Mouse (Mus musculus) induced T-regulatory cell, adult 2 months (primary cell): ENCODE results near the gene Catip.
"Not testable (repeated sequence)": the region's sequence is repeated elsewhere in the genome, so short reads cannot be mapped to it uniquely, and the experiment has no call there.

ENCODE experiments used
- DNase-seq: peaks from one replicate; pipeline ENCODE4 v3.0.0-alpha.2; 2012; ENCODE audit warnings: low read depth

Gene Catip

DNA sequence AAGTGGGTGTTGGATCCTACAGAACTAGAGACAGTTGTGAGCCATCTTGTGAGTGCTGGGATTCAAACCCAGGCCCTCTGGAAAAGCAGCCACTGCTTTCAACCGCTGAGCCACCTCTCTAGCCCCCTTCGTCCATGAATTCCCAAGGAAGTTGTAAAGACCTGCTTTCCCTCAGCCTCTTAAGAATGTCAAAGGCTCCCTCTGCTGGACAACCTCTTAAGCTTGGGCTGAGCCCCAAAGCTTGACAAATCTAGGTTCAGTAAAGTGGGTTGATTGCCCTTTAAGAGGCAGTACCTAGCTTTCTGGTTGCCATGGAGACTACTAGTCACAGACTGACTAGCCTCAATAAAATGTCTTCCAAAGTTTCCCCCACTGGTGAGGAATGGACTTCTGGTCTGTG, at the start of gene Catip:
Gene Catip, plus strand, starts transcription at position 297 of the 400 bp plus-strand sequence.
- DNase-seq, result peak; percentile 89

DNA sequence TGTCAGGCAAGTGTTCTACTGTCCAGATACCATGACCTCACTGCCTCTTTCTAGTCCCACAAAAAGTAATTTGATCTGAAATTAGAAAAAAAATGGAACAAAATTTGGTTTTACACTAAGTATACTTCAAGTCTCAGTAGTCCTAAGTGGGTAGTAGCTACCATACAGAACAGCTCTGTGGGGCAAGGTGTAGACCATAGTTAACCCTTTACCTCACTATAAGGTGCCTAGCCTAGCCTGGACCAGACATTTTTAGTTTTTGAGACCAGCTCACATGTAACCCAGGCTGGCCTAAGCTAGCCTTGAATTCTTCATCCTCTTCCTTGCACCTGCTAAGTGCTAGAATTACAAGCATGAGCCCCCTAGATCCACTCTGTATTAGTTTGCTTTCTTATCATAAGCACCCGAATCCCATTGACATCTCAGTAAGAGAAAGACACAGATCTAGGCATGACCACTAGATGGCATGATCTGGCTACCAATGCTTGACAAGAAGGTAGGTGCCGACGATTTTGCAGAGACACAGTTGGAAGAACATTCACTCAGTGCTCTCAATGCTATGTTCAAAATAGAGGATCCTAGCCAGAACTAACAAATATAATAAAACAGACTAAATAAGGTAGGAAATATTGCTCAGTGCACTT, 48.7 kb upstream of the Catip start:
- peak; percentile 89 for DNase-seq

DNA sequence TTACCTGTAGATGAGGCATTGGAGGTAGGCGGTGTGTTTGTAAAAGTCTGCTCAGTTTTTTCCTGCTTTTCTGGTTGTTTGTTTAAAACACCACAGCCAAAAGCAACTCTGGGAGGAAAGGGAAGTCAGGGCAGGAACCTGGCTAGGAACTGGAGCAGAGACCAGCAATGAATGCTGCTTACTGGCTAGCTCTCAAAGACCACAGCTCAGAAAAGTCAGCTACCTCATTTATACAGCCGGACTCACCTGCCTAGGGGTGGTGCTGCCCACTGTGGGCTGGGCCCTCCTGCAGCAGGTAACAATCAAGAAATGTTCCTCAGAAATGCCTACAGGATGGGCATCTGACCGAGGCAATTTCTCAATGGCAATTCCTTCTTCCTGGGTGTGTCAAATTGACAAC, 47.1 kb upstream of the Catip start:
- DNase-seq, result no peak

DNA sequence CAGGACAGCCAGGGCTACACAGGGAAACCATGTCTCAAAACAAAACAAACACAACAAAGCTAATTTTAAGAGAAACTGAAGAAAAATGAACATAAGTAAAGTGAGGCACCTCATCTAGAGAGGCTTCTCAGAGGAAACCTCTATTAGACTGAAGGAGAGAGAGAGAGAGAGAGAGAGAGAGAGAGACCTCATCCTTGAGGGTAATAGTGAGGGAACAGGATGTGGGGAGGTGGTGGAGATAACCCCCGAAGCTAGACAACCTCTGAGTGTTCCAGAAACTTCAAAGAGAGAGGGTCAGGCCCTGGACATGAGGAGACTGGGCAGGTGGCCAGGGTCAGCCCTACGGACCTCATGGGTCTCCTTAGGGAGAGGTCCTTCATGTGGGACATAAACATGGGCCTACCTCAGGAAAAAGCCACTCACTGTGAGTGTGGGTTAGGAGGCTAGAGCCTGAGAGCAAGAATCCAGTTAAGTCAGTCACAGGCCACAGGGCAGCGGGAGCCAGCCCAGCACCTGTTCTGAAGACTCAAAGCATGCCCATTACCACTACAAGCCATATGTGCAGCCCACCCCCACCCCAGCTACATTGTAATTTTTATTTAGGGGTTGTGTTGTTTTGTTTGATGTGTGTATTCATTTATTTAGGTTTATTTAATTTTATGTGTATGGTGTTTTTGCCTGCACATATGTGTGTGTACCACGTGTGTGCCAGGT, 45.6 kb upstream of the Catip start:
- no peak for DNase-seq

DNA sequence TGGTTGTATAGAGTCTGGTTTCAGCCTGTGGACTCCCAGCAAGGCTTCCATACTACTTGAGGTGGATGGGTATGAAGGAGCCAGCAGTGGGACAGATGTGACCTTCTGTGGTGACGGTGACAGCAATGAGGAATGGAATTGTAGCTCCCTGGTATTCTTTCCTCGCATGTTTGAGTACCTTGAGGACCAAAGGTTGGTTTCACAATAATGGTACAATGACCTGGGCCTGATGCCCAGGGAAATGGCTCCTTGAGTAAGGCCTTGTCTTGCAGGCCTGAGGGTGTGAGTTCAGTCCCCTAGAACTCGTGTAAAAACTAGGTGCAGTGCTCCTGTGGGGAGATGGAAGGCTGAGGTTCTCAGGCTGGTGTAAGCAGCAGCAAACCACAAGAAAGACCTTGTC, 43.2 kb upstream of the Catip start:
- no peak for DNase-seq

DNA sequence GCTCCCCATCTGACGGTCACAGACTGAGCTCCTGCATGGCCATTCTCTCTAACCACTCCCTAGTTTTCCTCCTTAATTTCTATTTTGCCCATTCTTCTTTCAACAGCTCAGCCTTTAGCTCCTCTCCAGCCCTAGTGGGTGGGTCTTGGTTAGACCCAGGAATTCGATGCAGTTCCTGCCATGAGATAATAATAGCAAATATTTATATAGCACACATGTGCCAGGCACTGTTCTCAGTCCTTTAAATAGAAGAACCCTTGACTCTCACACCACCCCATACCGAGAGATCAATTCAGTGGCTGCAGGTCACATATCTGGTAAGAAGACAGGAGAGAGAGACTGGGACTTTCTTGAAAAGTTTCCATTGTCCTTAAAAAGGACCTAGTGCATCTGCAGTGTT, 40.5 kb upstream of the Catip start:
- DNase-seq, result no peak

DNA sequence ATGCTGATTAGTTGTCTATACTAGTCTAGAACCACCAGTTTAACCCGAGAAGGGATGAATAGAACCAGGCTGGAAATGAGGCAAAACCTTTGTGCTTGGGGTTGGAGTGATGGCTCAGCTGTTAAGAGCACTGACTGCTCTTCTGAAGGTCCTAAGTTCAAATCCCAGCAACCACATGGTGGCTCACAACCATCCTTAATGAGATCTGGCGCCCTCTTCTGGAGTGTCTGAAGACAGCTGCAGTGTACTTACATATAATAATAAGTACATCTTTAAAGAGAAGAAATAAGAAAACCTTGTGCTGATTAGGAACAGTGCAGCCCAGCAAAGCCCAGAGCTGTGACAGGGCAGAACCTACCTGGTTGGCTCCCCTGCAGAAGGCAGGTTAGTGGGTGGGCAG, 35.0 kb upstream of the Catip start:
- DNase-seq, result not testable (repeated sequence)

DNA sequence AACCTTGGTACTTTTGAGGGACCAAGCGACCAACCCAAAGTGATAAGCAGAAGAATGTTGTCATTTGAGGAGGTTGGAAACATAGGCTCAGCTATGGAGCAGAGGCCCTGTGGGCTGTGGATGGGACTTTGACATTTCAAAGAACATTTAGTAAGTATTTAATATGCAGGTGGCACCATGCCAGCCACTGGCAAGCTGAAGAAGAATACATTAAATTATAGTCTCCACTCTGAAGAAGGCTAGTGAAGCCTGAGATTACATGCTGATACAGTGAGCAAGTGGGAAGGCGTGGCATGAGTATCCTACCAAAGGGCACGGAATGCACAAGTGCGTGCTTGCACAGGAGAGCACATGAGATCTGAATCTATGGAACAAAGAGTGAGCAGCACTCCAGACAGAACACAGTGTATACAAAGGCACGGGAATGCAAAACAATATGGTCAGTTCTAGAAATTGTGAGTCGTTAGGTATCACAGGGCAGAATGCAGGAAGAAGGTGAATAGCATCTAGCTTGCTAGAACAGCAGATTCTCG, 31.9 kb upstream of the Catip start:
- no peak for DNase-seq

DNA sequence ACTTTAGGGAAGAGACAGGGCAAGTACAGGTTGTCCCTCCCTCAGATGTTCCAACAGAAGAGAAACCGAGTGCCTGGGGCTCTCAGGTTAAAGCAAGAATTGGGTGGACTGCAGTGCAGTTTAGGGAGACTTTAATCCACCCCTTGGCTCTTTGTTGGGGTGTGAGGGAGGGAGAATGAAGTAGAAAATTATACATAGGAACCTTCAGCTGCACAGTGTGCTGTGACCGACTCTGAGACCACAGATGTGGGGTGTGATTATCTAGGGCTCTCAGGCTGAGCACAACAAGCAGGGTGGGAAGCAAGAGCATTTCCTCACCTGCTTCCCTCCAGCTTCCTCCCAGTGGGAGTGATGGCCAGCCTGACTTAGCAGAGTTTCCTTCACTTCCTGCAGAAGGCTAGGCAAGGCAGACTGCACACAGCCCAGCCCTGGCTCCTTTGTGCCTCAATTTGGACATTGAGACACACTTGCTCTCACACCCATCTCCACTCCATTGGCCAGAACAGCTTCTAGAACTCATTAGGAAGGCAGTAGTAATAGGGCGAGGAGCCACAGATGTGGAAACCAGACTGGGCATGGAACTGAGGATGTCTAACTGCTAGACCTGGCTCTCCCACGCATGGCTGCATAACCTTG, 30.7 kb upstream of the Catip start:
- DNase-seq, result no peak

DNA sequence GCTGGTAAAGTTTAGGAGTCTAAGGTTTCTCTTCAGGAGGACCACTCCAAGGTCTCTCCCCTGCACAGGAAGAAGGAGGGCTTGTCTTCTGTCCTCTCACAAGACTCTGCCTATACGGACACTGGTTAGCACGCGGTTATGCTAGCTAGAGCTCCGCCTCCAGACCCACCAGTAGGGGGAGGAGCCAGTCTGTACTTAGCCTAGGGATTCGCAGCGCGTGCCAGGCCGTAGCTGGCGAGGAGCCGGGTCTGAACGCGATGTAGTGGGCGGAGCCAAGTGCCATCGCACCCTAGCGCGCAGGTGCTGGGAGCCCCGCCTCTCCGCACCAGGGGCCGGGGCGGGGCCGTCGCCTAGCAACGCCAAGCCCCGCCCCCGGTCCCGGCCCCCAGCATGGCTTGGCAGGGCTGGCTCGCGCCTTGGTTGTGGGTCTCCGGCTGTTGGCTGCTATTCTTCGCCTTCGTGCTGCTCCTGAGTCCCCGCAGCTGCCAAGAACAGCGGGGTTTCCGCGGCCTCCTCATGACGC, 29.6 kb upstream of the Catip start:
- DNase-seq, result peak; percentile 98

DNA sequence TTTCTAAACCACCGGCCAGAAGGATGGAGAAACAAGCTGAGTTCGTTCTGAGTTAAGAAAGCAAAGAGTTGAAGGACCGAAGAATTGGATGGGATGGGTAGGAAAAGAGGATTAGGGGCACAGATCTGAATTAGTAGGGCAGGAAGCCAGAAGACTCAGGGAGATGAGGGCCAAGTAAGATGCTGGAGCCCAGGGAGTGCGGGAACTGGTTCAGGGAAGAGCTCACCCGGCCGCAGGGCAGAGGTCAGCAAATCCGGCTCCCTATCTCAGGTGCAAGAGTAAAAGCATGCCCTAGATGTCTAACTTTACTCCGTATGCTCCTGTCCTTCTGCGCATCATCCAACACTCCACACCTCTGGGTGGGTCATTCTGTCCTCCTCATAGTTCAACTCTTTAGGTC, 29.0 kb upstream of the Catip start:
- DNase-seq, result no peak

DNA sequence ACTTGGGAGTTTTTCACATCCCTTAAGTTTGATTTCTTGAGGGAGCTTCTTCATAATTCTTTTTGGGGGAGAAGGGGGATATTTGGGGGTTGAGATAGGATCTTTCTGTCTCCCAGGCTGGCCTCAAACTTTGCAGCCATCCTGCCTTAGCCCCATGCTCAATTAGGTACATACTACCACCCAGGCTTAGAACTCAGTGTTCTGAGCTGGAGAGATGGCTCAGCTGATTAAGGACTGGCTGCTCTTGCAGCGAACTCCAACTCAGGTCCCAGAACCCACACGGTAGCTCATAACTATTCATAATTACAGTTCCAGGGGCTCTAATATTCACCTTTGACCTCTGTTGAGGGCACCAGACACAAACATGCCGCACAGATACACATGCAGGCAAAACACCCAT, 27.3 kb upstream of the Catip start:
- DNase-seq, result no peak

DNA sequence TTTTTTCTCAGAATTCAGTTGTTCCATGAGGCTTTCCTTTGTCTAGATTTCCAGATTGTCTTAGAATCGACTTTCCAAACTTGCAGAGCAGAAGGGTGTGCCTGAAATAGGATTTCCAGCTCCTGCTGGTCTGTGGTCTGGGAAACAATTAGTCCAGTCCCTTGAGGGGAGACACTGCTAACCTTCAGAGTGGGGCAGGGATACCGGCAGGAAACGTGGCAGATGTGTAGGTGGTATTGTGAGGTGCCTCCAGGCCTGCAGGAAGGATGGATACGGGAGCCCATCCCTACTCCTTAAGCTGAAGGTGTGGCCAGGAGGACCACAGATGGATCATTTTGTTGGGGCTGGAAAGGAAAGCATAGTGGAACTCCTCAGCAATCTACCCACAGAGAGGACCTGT, 26.9 kb upstream of the Catip start:
- no peak for DNase-seq

DNA sequence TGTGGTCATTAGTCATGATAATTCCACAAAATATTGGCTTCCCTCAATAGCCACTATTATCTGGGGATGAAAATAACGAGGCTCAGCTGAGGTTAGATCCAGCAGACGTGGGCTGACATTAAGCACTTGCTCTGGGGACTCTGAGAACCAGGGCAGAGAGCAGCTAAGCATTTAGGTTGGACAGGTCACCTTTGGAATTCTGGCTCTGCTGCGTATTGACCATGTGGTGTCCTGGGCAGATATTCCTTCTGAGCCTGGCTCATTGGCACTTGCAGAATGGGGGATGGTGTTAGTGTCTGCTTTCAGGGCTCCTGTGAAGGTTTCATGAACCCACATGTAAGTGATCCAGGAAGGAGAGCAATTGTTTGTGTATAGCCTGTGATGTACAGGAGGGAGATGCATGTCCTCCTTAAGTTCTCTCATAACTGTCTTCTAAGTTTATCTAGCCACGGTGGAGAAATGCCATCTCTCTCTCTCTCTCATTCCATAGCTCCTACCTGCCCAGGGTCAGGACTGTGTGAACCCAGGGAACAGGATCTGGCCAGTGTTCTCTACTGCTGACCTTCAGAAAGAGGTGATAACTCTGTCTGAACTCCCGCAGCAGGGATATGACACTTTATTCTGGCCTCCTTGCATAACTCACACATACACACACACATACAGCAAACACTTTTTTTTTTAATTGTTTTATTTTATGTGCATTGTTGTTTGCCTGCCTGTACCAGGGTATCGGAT, 26.3 kb upstream of the Catip start:
- no peak for DNase-seq

DNA sequence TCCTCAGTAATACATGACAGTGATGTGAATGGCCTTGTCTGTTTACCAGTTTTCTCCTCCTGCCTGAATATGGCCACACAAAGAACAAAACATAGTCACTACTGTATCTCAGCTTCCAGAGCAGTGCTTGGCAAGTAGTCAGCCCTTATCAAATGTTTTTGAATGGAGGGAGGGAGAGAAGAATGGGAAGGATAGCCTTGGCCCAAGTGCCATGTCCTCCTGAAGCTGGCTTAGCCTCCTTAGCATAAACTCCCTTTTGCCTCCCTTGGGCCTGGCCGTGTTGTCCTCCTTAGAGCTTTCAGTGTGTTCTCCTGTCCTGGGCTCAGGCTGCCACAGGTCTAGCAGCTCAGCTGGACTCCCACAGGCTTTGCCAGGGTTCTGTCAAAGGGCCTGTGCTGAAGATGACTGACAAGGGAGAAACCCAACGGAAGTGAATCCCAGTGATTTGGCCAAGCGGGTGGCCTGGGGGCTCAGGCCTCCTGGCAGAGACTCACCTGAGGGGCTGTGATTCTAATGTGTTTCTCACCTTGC, 24.6 kb upstream of the Catip start:
- no peak for DNase-seq

DNA sequence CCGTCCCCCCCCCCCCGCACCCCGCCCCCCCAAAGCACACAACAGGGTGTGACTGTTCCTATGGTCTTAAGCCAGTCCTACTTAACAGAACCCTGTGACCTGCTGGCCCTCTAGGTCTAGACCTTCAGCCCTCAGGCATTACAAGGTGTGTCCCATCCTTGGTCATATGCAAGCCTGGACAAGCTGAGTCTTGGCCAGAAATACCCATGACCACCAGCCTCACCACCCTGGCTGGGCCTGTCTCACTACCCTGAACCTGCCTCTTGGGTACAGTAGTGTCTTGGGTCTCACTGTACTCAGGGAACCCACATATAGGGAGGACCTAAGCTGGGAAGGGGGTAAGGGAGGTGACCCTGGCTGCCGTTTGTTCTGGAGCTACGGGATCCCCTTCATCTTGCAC, 23.9 kb upstream of the Catip start:
- DNase-seq, result no peak

DNA sequence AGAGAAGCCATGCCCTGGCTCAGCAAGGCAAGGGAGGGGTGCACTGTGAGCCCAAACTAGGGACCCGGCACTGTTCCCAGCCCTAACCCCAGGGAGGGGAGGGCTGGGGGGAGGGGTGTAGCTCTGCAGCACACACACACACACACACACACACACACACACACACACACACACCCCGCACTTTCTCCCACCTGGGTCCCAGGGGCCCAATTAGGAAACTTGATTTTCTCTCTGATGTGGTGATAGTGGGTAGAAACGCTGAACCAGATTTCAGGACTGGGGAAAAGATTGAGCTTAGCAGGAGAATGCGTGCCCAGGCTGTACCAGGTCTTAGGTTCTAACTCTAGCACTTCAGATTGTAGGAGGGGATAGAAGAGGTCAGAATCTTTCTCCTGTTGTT, 23.3 kb upstream of the Catip start:
- no peak for DNase-seq

DNA sequence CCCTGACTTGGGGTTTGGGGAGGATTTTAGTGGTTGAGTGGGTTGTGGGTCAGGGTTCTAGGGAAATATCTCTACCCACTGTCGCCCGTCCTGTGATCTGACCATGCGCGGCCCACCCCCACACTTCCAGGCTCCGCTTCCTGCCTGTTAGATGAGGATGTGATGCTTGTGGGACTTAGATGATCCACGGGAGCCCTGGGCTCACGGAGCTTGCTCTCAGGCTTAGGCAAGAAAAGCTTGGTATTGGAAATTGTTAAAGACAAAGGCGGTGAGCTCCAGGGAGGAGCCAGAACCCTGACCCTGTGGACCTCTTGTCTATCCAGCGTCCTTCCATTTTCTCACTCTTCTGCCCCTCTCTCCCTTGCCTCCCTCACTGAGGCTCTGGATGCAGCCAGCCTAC, 22.0 kb upstream of the Catip start:
- DNase-seq, result no peak

DNA sequence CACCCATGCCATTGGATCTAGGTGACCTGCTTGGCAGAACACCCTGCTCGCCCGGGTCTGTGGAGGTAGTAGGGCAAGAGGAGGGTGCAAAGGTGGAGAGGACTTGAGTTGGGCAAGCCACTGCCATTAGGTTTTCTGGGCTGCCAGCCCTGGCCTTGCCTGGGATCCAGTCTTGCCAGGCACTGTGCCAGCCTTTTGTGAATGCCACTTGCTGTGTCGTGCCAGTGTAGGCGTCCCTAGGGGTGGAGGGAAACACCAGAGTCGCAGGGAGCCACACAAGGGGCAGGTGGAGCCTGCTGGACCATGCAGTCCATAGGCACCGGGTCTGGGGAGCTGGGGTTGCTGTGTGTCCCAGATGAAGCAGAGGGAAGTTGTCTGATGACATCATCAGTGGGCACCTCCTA, 21.5 kb upstream of the Catip start:
- DNase-seq, result no peak

DNA sequence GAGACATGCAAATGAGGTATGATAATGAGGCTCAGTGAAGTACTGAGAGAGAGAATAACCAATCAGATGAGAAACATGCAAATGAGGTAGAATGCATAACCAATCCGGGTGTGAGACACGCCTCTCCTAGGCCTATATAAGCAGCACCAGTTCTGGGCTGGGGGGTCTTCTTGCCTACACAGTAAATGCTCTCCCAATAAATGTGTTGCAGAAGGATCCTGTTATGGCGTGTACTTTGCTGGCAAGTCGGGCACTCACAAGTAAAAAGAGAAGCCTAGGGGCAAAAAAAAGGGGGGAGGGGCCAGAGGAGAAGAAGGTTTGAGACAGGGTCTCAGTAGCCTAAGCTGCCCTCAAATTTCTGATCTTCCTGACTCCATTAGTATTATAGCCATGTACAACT, 20.9 kb upstream of the Catip start:
- not testable (repeated sequence) for DNase-seq

DNA sequence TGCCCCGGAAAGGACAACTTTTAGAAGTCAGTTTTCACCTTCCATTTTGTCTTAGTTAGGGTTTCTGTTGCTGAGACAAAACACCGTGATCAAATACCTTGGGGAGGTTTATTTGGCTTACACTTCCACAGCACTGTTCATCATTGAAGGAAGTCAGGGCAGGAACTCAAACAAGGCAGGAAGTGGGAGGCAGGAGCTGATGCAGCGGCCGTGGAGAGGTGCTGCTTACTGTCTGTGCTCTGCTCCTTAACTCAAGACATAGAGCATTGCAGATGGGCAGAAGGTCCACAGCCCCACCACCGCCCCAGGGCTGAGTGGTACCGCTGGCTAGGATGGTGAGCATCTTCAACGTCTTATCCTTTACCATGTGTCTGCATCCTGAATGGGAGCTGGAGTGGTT, 20.0 kb upstream of the Catip start:
- DNase-seq, result no peak

DNA sequence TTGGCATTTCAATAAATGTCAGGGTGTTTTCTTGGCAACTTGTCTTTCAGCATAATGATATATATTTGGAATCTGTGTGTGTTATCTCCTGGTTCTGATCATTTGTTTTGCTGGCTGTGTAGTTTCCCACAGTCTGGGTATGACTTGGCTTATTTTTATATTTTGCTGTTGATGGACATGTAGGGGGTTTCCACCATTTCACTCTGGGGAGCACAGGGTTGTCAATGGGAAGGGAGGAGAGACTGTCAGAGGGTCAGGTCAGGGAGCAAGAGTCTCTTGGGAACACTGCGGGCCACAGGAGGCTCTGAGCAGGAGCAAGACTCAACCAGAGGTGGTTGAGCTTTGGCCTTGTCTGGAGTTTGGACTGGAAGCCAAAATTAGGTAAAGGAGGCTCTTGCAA, 19.6 kb upstream of the Catip start:
- peak; percentile 55 for DNase-seq
